Mouse (Mus musculus) regulatory T cell (primary cell): ENCODE measurements around the gene H2-DMa.
"Not testable (repeated sequence)": the region's sequence is repeated elsewhere in the genome, so short reads cannot be mapped to it uniquely, and the experiment has no call there.

Experiments used
- in situ Hi-C: fragments of 300-600 bp; cut with MboI, MseI; formaldehyde crosslinking; loops from one replicate; pipeline ENCODE4 v1.15.1; 2025; ENCODE audit warnings: high pct_unique_total_duplicates

Gene H2-DMa

GRCm38 (mm10) chr17:34124649-34125048 is 5.3 kb downstream of the H2-DMa start:
- in situ Hi-C loops = no loop called here

GRCm38 (mm10) chr17:34126826-34127420 is 7.6 kb downstream of the H2-DMa start:
- in situ Hi-C loops = no loop called here

- in situ Hi-C loops = no loop called here
These were observed 8.1 kb downstream of the H2-DMa start for GRCm38 (mm10) chr17:34127475-34127874.

- in situ Hi-C loops = no loop called here
These were observed 9.1 kb downstream of the H2-DMa start for GRCm38 (mm10) chr17:34128264-34128937.

- in situ Hi-C loops = no loop called here
These were observed 9.8 kb downstream of the H2-DMa start for GRCm38 (mm10) chr17:34128944-34129791.

DNA sequence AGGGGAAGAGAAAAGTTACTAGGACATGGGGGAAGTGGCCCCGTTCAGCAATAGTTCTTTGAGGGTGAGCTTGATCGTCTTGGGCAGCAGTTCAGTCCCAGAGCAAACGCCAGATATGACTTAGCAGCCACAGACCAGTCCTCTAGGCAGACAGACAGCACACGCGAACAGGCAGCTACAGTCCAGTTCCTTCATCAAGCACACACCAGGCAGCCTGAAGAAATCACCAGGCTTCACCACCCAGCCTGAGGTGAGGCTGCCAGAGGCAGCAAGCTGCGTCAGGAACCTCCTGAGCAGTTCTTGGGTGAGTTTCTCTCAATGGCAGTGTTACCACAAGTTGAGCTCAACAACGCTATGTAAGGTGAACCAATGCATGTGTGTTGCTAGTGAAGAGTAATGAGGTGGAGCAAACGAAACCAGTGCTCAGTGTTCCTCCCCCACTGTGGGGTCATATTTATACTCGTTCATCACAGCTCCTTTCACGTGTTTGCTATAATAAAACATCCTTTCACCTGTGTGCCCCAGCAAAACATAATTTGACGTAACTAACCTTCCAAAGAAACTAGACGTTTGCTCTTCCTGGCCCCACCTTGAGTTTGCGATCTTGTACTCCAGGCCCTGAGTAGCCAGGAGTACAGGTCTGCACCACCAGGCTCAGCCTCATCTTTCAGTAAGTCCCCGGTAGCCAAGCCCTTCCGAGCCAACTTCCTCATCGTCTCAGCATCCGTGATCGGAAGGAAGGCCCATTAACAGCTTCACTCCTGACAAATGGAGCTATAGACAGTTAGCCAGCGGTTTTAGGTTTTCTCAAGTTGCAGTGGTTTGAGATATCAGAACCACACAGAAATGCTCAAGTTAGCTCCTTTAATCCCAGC is 11.0 kb downstream of the H2-DMa start:
- in situ Hi-C loops = loop anchor here (5.0 kb wide), 1 partner anchor 37 kb away; no protein-coding TSS in a partner anchor

- in situ Hi-C loops = loop anchor here (5.0 kb wide), 1 partner anchor 35 kb away; no protein-coding TSS in a partner anchor
These were observed 12.6 kb downstream of the H2-DMa start for GRCm38 (mm10) chr17:34131911-34132310.

DNA sequence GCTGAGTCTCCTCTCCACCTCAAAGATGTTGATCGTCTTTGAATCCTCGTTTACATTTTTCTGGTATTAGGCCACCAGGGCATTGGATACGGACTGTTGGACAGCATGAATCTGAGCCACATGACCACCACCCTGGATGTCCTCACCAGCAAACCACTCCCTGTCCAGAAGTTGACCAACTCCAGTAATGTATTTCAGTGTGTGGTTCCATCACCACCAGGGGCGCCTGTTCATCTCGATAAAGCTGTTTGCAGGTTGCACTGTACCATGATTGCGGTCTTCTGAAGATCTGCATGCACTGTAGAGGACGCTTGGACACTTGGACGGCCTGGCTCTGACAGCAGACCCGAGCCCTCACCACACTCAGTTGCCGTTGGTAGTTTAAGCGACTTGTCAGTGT is 13.9 kb downstream of the H2-DMa start:
- in situ Hi-C loops = loop anchor here (5.0 kb wide), 1 partner anchor 34 kb away; no protein-coding TSS in a partner anchor

- in situ Hi-C loops = loop anchor here (5.0 kb wide), 1 partner anchor 33 kb away; no protein-coding TSS in a partner anchor
These were observed 15.1 kb downstream of the H2-DMa start for GRCm38 (mm10) chr17:34134451-34134850.

DNA sequence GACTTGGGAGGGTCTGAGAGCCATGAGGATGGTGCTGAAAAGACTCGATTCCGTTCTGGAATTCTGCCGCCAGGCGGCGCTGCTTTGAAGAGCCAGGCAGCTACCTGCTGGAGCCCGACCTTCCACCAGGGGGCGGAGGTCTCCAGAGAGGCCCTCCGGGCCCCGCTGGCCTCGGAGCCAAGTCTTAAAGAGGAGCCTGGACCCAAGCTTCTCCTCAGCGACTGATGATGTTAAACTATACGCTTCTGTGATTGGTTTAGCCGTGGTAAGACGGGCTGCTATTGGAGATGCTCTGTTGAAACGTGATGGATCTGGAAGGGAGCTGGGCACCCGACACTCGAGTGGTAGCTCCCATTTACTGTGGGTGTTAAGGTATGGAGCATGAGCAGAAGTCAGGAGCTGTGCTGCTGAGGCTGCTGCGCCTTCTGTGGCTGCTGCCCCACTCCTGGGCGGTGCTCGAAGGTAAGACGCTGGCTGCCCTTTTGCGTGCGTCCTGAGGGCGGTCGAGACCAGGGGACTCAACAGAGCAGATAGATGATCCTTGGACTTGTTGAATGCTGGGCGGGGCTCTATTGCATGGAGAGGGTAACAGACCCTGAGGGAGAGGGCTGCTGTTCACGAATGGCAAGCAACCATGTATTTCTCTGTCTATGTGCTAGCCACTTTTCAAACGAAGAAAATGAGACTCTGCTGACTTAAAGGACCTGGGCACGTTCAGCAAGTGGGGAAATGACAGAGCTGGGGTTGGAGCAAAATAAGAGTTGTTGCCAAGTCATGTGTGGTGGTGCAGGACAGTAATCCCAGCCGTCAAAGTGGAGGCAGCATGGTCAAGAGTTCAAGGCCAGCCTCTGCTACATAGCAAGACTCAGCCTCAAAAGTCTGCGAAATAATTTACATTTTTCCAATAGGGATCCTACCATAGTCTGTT is 16.2 kb downstream of the H2-DMa start:
- in situ Hi-C loops = no loop called here

DNA sequence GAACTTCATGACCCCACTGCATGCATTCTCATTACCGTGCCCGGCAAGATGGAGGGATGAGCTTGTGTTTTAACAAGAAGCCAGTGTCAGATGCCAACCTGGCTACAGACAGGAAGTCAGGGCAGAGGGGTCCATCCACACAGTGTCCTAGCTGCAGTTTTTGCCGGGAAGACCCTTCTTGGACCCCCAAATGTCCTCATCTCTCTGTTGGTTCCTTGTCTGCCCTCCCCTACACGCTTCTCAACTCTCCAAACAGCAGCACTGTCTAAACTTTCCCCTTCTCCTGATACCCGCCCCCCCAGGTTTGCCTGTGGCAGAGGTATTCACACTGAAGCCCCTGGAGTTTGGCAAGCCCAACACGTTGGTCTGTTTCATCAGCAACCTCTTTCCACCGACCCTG is 18.3 kb downstream of the H2-DMa start:
- in situ Hi-C loops = no loop called here

DNA sequence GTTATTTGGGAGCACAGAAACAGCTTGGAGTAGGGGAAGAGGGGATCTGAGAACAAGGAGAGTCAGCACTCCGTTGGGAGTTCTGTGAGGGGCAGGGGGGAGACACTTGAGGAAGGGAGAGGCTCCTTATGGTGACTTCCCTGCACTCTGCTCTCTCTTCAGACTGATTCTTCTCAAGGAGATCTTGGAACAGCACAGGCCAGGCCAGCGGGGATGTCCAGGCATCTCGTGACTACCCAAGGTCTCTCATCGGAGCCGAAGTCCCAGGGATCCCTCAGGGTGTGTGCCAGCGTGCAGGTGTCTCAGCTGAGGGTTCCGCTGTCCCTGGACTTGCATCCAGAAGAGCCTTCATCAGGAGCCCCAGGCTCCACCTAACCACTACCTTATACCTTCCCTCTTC is 19.3 kb downstream of the H2-DMa start:
- in situ Hi-C loops = no loop called here

DNA sequence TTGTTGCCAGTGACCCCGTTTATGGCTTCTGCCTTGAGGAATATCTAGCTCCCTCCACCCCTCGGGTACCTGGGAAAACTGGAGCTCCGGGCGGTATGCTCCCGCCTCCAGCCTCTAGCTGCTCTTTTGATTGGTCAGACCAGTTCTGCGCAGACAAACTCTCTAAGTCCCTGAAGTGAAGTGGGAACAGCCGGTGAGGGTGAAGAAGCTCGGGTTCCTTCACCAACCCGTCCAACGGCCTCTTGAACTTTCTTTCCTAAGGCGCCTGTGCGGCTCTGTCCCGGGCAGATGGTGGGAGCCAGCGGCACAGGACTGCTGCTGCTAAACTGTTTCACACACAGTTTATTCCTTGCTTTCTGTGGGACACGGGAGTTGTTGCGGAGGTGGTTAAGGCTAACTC is 20.1 kb downstream of the H2-DMa start:
- in situ Hi-C loops = no loop called here

- in situ Hi-C loops = no loop called here
These were observed 20.9 kb downstream of the H2-DMa start for GRCm38 (mm10) chr17:34140240-34140639.

DNA sequence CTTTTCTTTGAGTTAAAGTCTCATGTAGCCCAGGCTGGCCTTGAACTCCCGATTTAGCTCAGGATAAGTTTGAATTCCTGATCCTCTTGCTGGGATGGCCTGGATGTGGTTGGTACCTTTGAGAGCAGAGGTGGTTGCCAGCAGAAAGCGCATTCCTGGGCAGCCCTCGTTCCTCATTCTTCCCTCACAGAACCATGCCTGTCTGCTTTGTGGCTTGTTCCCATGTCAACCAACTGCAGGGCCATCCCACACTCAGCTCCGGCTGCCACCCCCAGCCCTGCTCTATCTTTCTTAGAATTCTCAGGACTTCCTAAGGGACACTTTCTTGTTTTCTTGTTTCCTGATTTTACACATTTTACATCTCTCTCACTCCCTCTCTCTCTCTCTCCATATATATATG is 22.1 kb downstream of the H2-DMa start:
- in situ Hi-C loops = no loop called here

- in situ Hi-C loops = no loop called here
These were observed 23.2 kb downstream of the H2-DMa start for GRCm38 (mm10) chr17:34142456-34143010.

DNA sequence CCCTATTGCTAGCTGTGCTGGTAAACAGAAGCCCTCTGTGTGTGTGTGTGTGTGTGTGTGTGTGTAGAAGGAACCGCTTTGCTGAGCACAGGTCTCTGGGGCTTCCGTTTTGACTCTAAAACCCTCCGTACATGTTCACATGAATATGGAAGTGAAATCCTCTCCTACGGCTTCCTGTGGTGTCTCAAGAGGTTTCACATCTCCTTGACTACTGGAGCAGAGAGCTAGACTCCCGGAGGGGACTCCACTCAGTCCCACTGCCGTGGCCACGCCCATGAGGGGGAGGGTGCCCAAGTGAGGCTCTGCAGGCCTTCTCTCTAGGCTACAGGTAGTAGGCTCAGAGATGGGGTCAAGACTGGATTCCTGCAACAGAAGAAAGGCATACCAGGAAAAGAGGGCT is 23.7 kb downstream of the H2-DMa start, which contains the start of gene H2-DMb2:
Gene H2-DMb2 (plus strand): TSS at position 275 of the 400 bp plus-strand sequence.
- in situ Hi-C loops = no loop called here

DNA sequence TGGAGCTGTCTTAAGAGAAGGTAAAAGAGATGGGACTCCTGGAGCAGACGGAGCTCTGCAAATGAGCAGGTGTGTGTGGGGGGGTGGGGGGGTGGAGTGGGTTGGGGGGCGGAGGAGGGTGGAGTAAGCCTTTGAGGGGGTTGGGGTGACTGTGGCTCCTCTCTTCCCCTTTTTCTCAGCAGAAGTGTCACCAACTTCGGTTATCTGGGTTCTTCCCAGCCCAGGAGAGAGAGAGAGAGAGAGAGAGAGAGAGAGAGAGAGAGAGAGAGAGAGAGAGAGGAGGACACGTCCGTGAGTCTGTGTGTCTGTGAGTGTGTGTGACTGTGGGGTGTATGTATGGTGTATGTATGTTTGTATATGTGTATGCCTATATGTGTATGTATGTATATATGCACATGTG is 24.1 kb downstream of the H2-DMa start:
- in situ Hi-C loops = no loop called here

- in situ Hi-C loops = not testable (repeated sequence)
These were observed 24.9 kb downstream of the H2-DMa start for GRCm38 (mm10) chr17:34144221-34144620.

GRCm38 (mm10) chr17:34144960-34145371 is 25.6 kb downstream of the H2-DMa start:
- in situ Hi-C loops = no loop called here
